In the genomic region with DNA sequence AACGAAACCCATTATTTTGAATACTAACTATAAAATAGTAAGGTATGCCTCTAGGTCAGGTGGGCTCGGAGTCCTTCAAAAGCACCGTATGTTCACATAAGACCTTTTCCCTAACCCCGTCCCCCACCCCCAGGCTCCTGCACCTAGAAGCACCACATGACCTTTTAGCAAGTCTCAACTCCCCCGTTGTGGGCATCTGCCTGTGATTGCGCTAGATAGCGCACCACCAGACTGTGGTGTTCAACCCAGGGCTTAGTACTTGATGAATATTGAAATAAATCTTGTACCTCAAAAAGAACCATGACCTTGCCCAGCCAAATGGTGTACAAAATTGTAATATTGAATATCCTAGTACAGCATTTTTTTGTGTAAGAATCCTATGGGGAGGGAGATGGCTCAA, we compare ENCODE assay signal across 15 mouse cellular contexts.
DNase-seq lines count a peak whose midpoint lies in the region; ATAC-seq and TF ChIP-seq lines count a peak whose summit lies in the region.
"Had no signal": no experiment of that assay in that cellular context is flagged by ENCODE, and none has a peak within 500 bp of the region (broad histone marks: within the 10 kb centered on the region; RNA-seq: fewer than 3 reads in every experiment).

No protein-coding gene starts in this region.

- no peak overlapping the region for H3K9ac ChIP-seq in midbrain, embryonic 11.5 days (ENCODE audit: low read length)
- no peak overlapping the region for H3K9ac ChIP-seq in forebrain, embryonic 13.5 days
- H3K9ac ChIP-seq in neural tube, embryonic 14.5 days (replicated peaks; ENCODE audit: low read depth, low read length), result no peak overlapping the region
- no peak overlapping the region for H3K9ac ChIP-seq in liver, embryonic 11.5 days (ENCODE audit: low read depth, low read length)

- no peak for TF ChIP-seq POLR2A in lung, adult 2 months (IDR thresholded peaks at IDR 0.05; ENCODE audit: borderline replicate concordance, extremely low read depth, low read depth, low read length)

- peaks cover 3% of the 10 kb centered on the region; the same call in 1 of the 2 replicates for H3K9me3 ChIP-seq in midbrain, embryonic 11.5 days (ENCODE audit: control insufficient read depth, low read length)
- H3K9me3 ChIP-seq in midbrain, embryonic 10.5 days (replicated peaks), result no peaks in the 10 kb centered on the region
- H3K9me3 ChIP-seq in forebrain, embryonic 13.5 days (replicated peaks), result no peaks in the 10 kb centered on the region
- no peaks in the 10 kb centered on the region for H3K9me3 ChIP-seq in neural tube, embryonic 14.5 days (ENCODE audit: control insufficient read depth, low read length)
- H3K9me3 ChIP-seq in liver, embryonic 11.5 days (ENCODE audit: control insufficient read depth, low read length), result no peaks in the 10 kb centered on the region
- H3K9me3 ChIP-seq: heart, embryonic 12.5 days had no signal

- H3K4me2 ChIP-seq in midbrain, embryonic 11.5 days, result no peak overlapping the region
- H3K4me2 ChIP-seq in forebrain, embryonic 13.5 days, result peak overlapping the region; percentile 70; the same call in 1 of the 2 replicates
- no peak overlapping the region for H3K4me2 ChIP-seq in neural tube, embryonic 14.5 days (ENCODE audit: low read depth, low read length)
- H3K4me2 ChIP-seq in liver, embryonic 11.5 days, result no peak overlapping the region

- H3K27ac ChIP-seq in midbrain, embryonic 11.5 days (ENCODE audit: low read depth, low read length), result no peak overlapping the region
- H3K27ac ChIP-seq in midbrain, embryonic 10.5 days (replicated peaks), result no peak overlapping the region; the same call in 1 of the 2 replicates
- peak overlapping the region; percentile 92 for H3K27ac ChIP-seq in forebrain, embryonic 13.5 days
- peak overlapping the region; percentile 91 for H3K27ac ChIP-seq in neural tube, embryonic 14.5 days (ENCODE audit: low read depth, low read length)
- H3K27ac ChIP-seq in liver, embryonic 11.5 days (ENCODE audit: low read depth, low read length), result no peak overlapping the region
- H3K27ac ChIP-seq: macrophage had no signal

- H3K27me3 ChIP-seq in midbrain, embryonic 11.5 days (ENCODE audit: control insufficient read depth, insufficient read depth, low read length), result no peaks in the 10 kb centered on the region; the same call in 1 of the 2 replicates
- H3K27me3 ChIP-seq in midbrain, embryonic 10.5 days (ENCODE audit: low read depth, poor library complexity, severe bottlenecking), result peaks cover 8% of the 10 kb centered on the region; the same call in 1 of the 2 replicates
- peaks cover 22% of the 10 kb centered on the region for H3K27me3 ChIP-seq in forebrain, embryonic 13.5 days
- no peaks in the 10 kb centered on the region for H3K27me3 ChIP-seq in neural tube, embryonic 14.5 days (ENCODE audit: control insufficient read depth, insufficient read depth, low read length)
- no peaks in the 10 kb centered on the region; the same call in 1 of the 2 replicates for H3K27me3 ChIP-seq in liver, embryonic 11.5 days (replicated peaks; ENCODE audit: control insufficient read depth, insufficient read depth, low read length)
- H3K27me3 ChIP-seq: heart, embryonic 12.5 days had no signal

- H3K4me1 ChIP-seq in midbrain, embryonic 11.5 days (ENCODE audit: control insufficient read depth, insufficient read depth, low read length), result peaks cover 6% of the 10 kb centered on the region
- peaks cover 26% of the 10 kb centered on the region for H3K4me1 ChIP-seq in midbrain, embryonic 10.5 days
- peaks cover 23% of the 10 kb centered on the region for H3K4me1 ChIP-seq in forebrain, embryonic 13.5 days
- peaks cover 9% of the 10 kb centered on the region; the same call in 1 of the 2 replicates for H3K4me1 ChIP-seq in neural tube, embryonic 14.5 days (ENCODE audit: control insufficient read depth, insufficient read depth, low read length)
- H3K4me1 ChIP-seq in liver, embryonic 11.5 days (replicated peaks; ENCODE audit: control insufficient read depth, insufficient read depth, low read length), result no peaks in the 10 kb centered on the region; the same call in 1 of the 2 replicates
- no peaks in the 10 kb centered on the region for H3K4me1 ChIP-seq in lung, adult 2 months (ENCODE audit: control insufficient read depth, insufficient read depth, low read length)

- H3K36me3 ChIP-seq in midbrain, embryonic 11.5 days (ENCODE audit: control insufficient read depth, insufficient read depth, low read length), result no peaks in the 10 kb centered on the region
- no peaks in the 10 kb centered on the region for H3K36me3 ChIP-seq in midbrain, embryonic 10.5 days
- H3K36me3 ChIP-seq in forebrain, embryonic 13.5 days (ENCODE audit: poor library complexity, severe bottlenecking), result no peaks in the 10 kb centered on the region
- no peaks in the 10 kb centered on the region for H3K36me3 ChIP-seq in neural tube, embryonic 14.5 days (ENCODE audit: control insufficient read depth, insufficient read depth, low read length)
- no peaks in the 10 kb centered on the region for H3K36me3 ChIP-seq in liver, embryonic 11.5 days (ENCODE audit: control insufficient read depth, insufficient read depth, low read length)
- H3K36me3 ChIP-seq: G1E; heart, embryonic 12.5 days had no signal

- ATAC-seq in midbrain, embryonic 11.5 days (ENCODE audit: low FRiP score), result no peak
- no peak for ATAC-seq in forebrain, embryonic 13.5 days
- no peak for ATAC-seq in neural tube, embryonic 14.5 days (ENCODE audit: low read depth)
- no peak for ATAC-seq in liver, embryonic 11.5 days (replicated peaks; ENCODE audit: low FRiP score)

- no peak for TF ChIP-seq CTCF in lung, adult 2 months (IDR thresholded peaks at IDR 0.05; ENCODE audit: insufficient read depth, low read length)

- no peak overlapping the region for H3K4me3 ChIP-seq in midbrain, embryonic 11.5 days (ENCODE audit: low read depth, low read length)
- no peak overlapping the region for H3K4me3 ChIP-seq in midbrain, embryonic 10.5 days
- H3K4me3 ChIP-seq in forebrain, embryonic 13.5 days, result no peak overlapping the region
- H3K4me3 ChIP-seq in neural tube, embryonic 14.5 days (ENCODE audit: low read depth, low read length), result no peak overlapping the region
- no peak overlapping the region for H3K4me3 ChIP-seq in liver, embryonic 11.5 days (ENCODE audit: low read depth, low read length)
- no peak overlapping the region for H3K4me3 ChIP-seq in lung, adult 2 months (replicated peaks; ENCODE audit: extremely low read depth, low read depth, low read length)

- DNase-seq in midbrain, embryonic 11.5 days (ENCODE audit: low spot score, missing footprints), result peak; percentile 84
- DNase-seq in midbrain, embryonic 10.5 days (ENCODE audit: low spot score), result no peak
- DNase-seq in induced T-regulatory cell, adult 2 months (ENCODE audit: low read depth), result peak; percentile 66
- no peak for DNase-seq in liver, embryonic 11.5 days (ENCODE audit: low spot score)
- no peak for DNase-seq in urinary bladder, postnatal 4 days (ENCODE audit: low spot score in 2 of 2)
- no peak for DNase-seq in lung, adult 2 months
- DNase-seq: adrenal gland, adult 8-10 months; heart, postnatal 4 days; kidney, adult 8-10 months; thymus, adult 18-20 months had no signal

- 93% methylated on average over 7 of the region's 7 CpGs for WGBS in midbrain, embryonic 11.5 days
- WGBS in midbrain, embryonic 10.5 days, result 95% methylated on average over 7 of the region's 7 CpGs
- 86% methylated on average over 7 of the region's 7 CpGs for WGBS in forebrain, embryonic 13.5 days
- WGBS in neural tube, embryonic 14.5 days, result 92% methylated on average over 7 of the region's 7 CpGs
- 84% methylated on average over 7 of the region's 7 CpGs for WGBS in liver, embryonic 11.5 days
- 88% methylated on average over 7 of the region's 7 CpGs for WGBS in lung, adult 2 months

Comparison
In these comparisons a context has a peak if more than half of its experiments do, and no peak if none do; other contexts are left out.
1. DNase-seq: peak in midbrain, embryonic 11.5 days (single experiment) and induced T-regulatory cell, adult 2 months (single experiment); none in midbrain, embryonic 10.5 days (single experiment), liver, embryonic 11.5 days (single experiment), urinary bladder, postnatal 4 days (0 of 2) and lung, adult 2 months (single experiment).
2. H3K27ac ChIP-seq: peak in forebrain, embryonic 13.5 days (single experiment) and neural tube, embryonic 14.5 days (single experiment); none in midbrain, embryonic 11.5 days (single experiment), midbrain, embryonic 10.5 days (single experiment) and liver, embryonic 11.5 days (single experiment).